Mouse (Mus musculus) midbrain, postnatal 0 days (tissue): Measurements from ENCODE around the gene Ten1. TPM values are rescaled to one million over a fixed set of nuclear protein-coding genes. Genes with fewer than 3 reads are reported as not detected.

Experiments
- ATAC-seq: fragments of 200-750 bp; cut with Nextera tagmentation; 2 replicates; pipeline ENCODE4 v1.8.0; 2017; ENCODE audit warnings: moderate number of reproducible peaks, mild to moderate bottlenecking, moderate TSS enrichment, moderate library complexity; ENCODE audit not compliant: low FRiP score
- DNase-seq: peaks from one replicate; pipeline ENCODE4 v3.0.0-alpha.2; 2015; ENCODE audit warnings: low spot score
- H3K27ac ChIP-seq: fragments of 300-500 bp; sonication (generic); 2 replicates; pipeline ENCODE4 v1.5.1; 2014; ENCODE audit warnings: low read depth, mild to moderate bottlenecking, low read length, mixed read lengths
- H3K27me3 ChIP-seq: fragments of 300-500 bp; sonication (generic); 2 replicates; pipeline ENCODE4 v1.6.1; 2014; ENCODE audit warnings: low read length, control low read depth, mixed read lengths; ENCODE audit not compliant: insufficient read depth
- H3K36me3 ChIP-seq: fragments of 300-500 bp; sonication (generic); 2 replicates; pipeline ENCODE4 v1.6.1; 2014; ENCODE audit warnings: low read length, control low read depth, mixed read lengths; ENCODE audit not compliant: insufficient read depth
- H3K4me1 ChIP-seq: fragments of 300-500 bp; sonication (generic); 2 replicates; pipeline ENCODE4 v1.6.1; 2014; ENCODE audit warnings: mild to moderate bottlenecking, control low read depth, antibody characterized with exemption, low read length, mixed read lengths; ENCODE audit not compliant: insufficient read depth
- H3K4me2 ChIP-seq: fragments of 300-500 bp; sonication (generic); 2 replicates; pipeline ENCODE4 v1.6.1; 2014; ENCODE audit warnings: low read depth, mild to moderate bottlenecking, low read length, mixed read lengths; ENCODE audit not compliant: poor library complexity, severe bottlenecking
- H3K4me3 ChIP-seq: fragments of 300-500 bp; sonication (generic); 2 replicates; pipeline ENCODE4 v1.5.1; 2014; ENCODE audit warnings: low read depth, mild to moderate bottlenecking, low read length, moderate library complexity
- H3K9ac ChIP-seq: fragments of 300-500 bp; sonication (generic); replicated peaks from 2 replicates; pipeline ENCODE4 v1.6.1; 2014; ENCODE audit warnings: mild to moderate bottlenecking, low read length, moderate library complexity, mixed read lengths; ENCODE audit not compliant: poor library complexity, severe bottlenecking
- H3K9me3 ChIP-seq: fragments of 300-500 bp; sonication (generic); 2 replicates; pipeline ENCODE4 v1.6.1; 2016; ENCODE audit warnings: low read length, control low read depth
- CTCF ChIP-seq: IDR thresholded peaks from 2 replicates; pipeline ENCODE4 v1.5.1; 2016; ENCODE audit warnings: antibody characterized with exemption, mild to moderate bottlenecking
- WGBS: fragments of 180-500 bp; shearing (Covaris S2); extraction: QIAGEN DNeasy Blood & Tissue Kit; methylation state at CpG from one replicate; pipeline ENCODE4 v1.1.7; 2014; 5-methylcytosine and 5-hydroxymethylcytosine counted together
- polyA plus RNA-seq: library from polyadenylated mRNA; unstranded; fragments of >200 nt; fragmentation: Nextera tagmentation; extraction: Ambion mirVana; gene quantifications from 2 replicates; pipeline ENCODE4 v1.2.1, GENCODE M21; 2015
- total RNA-seq: library from RNA; depleted of rRNA; stranded (reverse); fragments of >200 nt; gene quantifications from 2 replicates; pipeline ENCODE4 v1.2.3, GENCODE M21; 2014

The Ten1 gene
- total and polyA plus RNA-seq, 2 experiments from 2014 or later, result 54.2 to 91.2 TPM

DNA sequence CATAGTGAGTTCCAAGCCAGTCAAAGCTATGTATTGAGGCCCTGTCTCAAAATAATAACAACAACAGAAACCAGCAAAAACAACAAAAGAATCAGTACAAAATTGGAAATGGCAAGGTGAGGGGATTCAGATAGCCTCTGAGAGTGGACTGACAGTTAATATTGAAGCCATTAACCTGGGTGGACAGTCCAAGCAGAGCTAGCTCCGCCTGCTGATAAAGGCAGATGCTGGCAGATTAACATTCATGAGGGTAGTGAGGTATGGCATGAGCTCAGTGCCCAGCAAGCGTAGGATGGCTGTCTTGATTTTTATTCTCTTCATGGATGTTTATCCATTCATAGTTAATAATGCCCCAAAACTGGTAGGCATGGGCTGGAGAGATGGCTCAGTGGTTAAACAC is 2.5 kb downstream of the Ten1 start:
- no peak overlapping the region for H3K27ac ChIP-seq
- no peak for DNase-seq
- H3K9ac ChIP-seq, result no peak overlapping the region
- H3K4me2 ChIP-seq, result no peak overlapping the region
- H3K36me3 ChIP-seq, result peaks cover 12% of the 10 kb centered on the region
- ATAC-seq, result no peak
- WGBS, result 81% methylated on average over 2 of the region's 2 CpGs
- no peak overlapping the region for H3K4me3 ChIP-seq
- no peaks in the 10 kb centered on the region for H3K9me3 ChIP-seq
- H3K27me3 ChIP-seq, result no peaks in the 10 kb centered on the region
- TF ChIP-seq CTCF, result no peak
- H3K4me1 ChIP-seq, result peaks cover 4% of the 10 kb centered on the region

DNA sequence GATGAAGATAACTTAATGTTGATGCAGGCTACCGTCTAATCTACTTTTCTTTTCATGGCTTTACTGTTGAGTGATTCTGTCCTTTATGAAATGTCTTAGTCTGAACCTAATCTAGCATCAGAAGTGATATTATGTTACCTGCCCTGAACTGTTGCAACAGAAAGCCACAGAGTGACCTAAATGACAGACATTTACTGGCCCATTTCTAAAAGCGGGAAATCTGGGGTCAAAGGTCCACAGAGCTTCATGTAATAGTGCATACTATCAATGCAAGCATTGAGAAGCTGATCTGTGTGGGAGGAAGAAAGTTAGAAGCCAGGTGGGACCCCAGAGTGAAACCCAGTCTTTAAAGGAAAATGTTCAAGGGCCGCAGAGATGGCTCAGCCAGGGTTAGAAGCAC is 4.5 kb downstream of the Ten1 start:
- Histone ChIP-seq H3K36me3 (peaks cover 20% of the 10 kb centered on the region), H3K4me3 (no peak overlapping the region), H3K27ac (no peak overlapping the region), H3K4me1 (no peaks in the 10 kb centered on the region), H3K9me3 (no peaks in the 10 kb centered on the region), H3K9ac (no peak overlapping the region), H3K27me3 (no peaks in the 10 kb centered on the region), H3K4me2 (no peak overlapping the region)
- 96% methylated on average over 3 of the region's 3 CpGs for WGBS
- ATAC-seq (no peak), DNase-seq (no peak)
- TF ChIP-seq CTCF, result no peak

DNA sequence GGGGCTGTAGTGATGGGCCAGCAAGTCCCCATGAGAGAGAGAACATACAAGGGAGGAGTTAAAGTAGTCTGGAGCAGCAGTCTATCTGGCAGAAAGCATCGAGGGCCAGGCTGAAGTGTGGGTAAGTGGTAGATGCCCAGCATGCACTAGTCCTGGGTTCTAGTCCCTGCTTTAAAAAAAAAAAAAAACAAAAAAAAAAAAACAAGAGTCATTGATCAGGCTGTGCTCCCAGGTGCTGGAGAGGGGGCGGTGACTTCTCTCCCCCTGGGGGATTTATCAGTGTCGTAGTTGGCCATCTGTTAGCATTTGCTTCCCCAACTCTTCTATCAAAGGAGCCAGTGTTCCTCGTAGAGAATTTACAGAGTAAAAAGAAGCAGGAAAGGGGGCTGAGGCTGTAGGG is 8.0 kb downstream of the Ten1 start:
- Histone ChIP-seq H3K27me3 (no peaks in the 10 kb centered on the region), H3K4me1 (no peaks in the 10 kb centered on the region), H3K9me3 (no peaks in the 10 kb centered on the region), H3K27ac (no peak overlapping the region), H3K36me3 (peaks cover 20% of the 10 kb centered on the region), H3K4me3 (no peak overlapping the region), H3K4me2 (no peak overlapping the region), H3K9ac (no peak overlapping the region)
- DNase-seq (no peak), ATAC-seq (no peak)
- 75% methylated on average over 4 of the region's 4 CpGs for WGBS
- no peak for TF ChIP-seq CTCF

DNA sequence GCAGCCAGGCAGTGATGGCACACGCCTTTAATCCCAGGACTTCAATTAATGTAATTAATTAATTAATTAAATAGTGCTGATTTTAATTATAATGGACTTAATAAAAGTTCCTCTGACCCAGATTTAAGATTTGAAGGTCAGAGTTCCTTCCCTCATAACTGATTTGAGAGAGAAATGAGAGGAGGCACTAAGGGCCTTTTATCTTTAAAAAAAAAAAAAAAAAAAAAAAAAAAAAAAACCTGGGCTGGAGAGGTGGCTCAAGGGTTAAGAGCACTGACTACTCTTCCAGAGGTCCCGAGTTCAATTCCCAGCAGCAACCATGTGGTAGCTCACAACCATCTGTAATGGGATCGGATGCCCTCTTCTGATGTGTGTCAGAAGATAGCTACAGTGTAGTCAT is 10.0 kb downstream of the Ten1 start:
- ATAC-seq, result no peak
- no peak overlapping the region for H3K4me2 ChIP-seq
- H3K9me3 ChIP-seq, result no peaks in the 10 kb centered on the region
- H3K27me3 ChIP-seq, result no peaks in the 10 kb centered on the region
- H3K36me3 ChIP-seq, result peaks cover 23% of the 10 kb centered on the region
- H3K4me1 ChIP-seq, result no peaks in the 10 kb centered on the region
- WGBS, result 80% methylated on average over 3 of the region's 3 CpGs
- H3K9ac ChIP-seq, result no peak overlapping the region
- H3K4me3 ChIP-seq, result no peak overlapping the region
- no peak overlapping the region for H3K27ac ChIP-seq
- no peak for TF ChIP-seq CTCF
- no peak for DNase-seq

DNA sequence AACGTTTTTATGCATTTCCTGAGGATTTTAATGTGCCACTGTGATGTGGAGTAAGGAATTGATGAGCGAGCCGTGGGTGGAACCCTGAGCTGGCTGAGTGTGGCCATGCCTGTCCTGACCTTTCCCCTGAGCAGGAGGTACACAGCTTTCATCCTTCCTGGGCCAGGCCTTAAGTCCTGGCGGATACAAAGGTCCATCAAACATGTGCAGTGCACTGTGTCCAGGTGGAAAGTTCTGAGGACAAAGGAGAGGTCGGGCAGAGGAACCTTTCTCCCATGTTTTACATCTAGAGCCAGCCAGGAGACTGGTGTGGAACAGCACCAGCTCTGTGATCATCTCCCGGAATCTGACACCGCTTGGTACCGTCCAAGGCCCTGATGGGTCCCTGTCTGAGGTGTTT is 10.6 kb downstream of the Ten1 start:
- Histone ChIP-seq H3K36me3 (peaks cover 23% of the 10 kb centered on the region), H3K4me3 (no peak overlapping the region), H3K9ac (no peak overlapping the region), H3K4me1 (no peaks in the 10 kb centered on the region), H3K9me3 (no peaks in the 10 kb centered on the region), H3K27ac (no peak overlapping the region), H3K27me3 (no peaks in the 10 kb centered on the region), H3K4me2 (no peak overlapping the region)
- no peak for ATAC-seq
- 86% methylated on average over 8 of the region's 8 CpGs for WGBS
- no peak for DNase-seq
- no peak for TF ChIP-seq CTCF

DNA sequence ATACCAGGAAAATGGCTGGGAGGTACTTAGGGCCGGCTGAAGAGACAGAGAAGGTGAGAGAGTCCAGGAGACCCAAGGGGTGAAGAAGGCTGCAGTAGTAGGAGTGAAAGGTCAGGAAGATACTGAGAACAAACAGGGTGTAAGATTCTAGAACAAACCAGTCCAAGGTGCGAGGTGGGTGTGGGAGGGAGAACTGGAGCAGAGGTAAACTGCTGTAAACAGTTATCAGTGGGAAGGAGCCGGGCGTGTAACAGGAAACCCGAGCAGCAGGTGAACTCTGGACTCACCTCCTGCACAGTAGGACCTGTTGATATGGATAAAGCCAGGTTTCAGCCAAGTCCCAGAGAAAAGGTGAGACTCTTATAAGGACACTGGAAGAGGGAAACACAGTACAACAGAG is 12.0 kb downstream of the Ten1 start:
- Histone ChIP-seq H3K4me2 (no peak overlapping the region), H3K36me3 (peaks cover 17% of the 10 kb centered on the region), H3K27ac (no peak overlapping the region), H3K4me1 (no peaks in the 10 kb centered on the region), H3K9ac (no peak overlapping the region), H3K27me3 (no peaks in the 10 kb centered on the region), H3K4me3 (no peak overlapping the region), H3K9me3 (no peaks in the 10 kb centered on the region)
- DNase-seq (no peak), ATAC-seq (no peak)
- 79% methylated on average over 5 of the region's 5 CpGs for WGBS
- TF ChIP-seq CTCF, result no peak

DNA sequence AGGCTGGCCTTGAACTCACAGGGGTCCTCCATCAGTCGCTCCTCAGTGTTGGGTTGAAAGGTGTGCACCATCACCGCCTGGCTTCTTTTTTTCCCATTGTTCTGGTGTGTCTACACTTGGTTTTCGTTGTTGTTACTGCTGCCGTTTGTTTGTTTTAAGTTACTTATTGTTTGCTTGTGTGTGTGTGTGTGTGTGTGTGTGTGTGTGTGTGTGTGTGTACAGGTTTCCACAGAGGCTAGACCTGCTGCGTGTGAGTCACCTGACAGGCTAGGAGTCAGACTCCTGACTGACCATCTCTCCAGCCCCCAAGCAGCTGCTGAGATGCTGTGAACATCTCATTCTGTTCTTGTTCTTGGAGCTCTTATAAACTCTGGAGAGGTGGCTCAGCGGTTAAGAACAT is 14.2 kb downstream of the Ten1 start:
- H3K4me1 ChIP-seq, result no peaks in the 10 kb centered on the region
- DNase-seq (no peak), ATAC-seq (no peak)
- H3K27ac ChIP-seq, result no peak overlapping the region
- TF ChIP-seq CTCF, result no peak
- no peaks in the 10 kb centered on the region for H3K27me3 ChIP-seq
- no peak overlapping the region for H3K4me3 ChIP-seq
- no peak overlapping the region for H3K4me2 ChIP-seq
- peaks cover 3% of the 10 kb centered on the region; the same call in 1 of the 2 replicates for H3K36me3 ChIP-seq
- 91% methylated on average over 6 of the region's 6 CpGs for WGBS
- H3K9me3 ChIP-seq, result no peaks in the 10 kb centered on the region
- no peak overlapping the region for H3K9ac ChIP-seq
